Mouse (Mus musculus) liver, adult 2 months (tissue): ENCODE results near the gene Rapgef2.

ENCODE experiments used
- CTCF ChIP-seq: fragments of 200-500 bp; IDR thresholded peaks from 2 replicates; pipeline ENCODE4 v1.5.1; 2011; ENCODE audit warnings: low read depth, low read length, control low read depth
- POLR2A ChIP-seq: fragments of 200-500 bp; IDR thresholded peaks from 2 replicates; pipeline ENCODE4 v1.6.1; 2011; ENCODE audit warnings: low read length, control low read depth; ENCODE audit not compliant: insufficient read depth; ENCODE audit errors: extremely low read depth

GRCm38 (mm10) chr3:79066455-79067055, 219.8 kb downstream of the Rapgef2 start:
- TF ChIP-seq POLR2A (no peak), CTCF (no peak)
